Mouse (Mus musculus): ENCODE data around the gene Ptpn7. TPM values are rescaled to one million over a fixed set of nuclear protein-coding genes. Genes with fewer than 3 reads are reported as not detected.

Ptpn7 gene
- total and polyA plus RNA-seq, 2 experiments from 2014 or later, result 0.30 to 3.9 TPM

GRCm38 (mm10) chr1:135132893-135133369, 431 bp downstream of the Ptpn7 start:
- H3K36me3 ChIP-seq (replicated peaks; ENCODE audit: control insufficient read depth, insufficient read depth, low read length), result no peaks in the 10 kb centered on the region
- ATAC-seq (ENCODE audit: insufficient read depth, low read depth), result no peak
- peak overlapping the region; percentile 9; the same call in 1 of the 2 replicates for H3K4me3 ChIP-seq (ENCODE audit: low read depth, low read length)
- H3K9ac ChIP-seq (replicated peaks; ENCODE audit: low read depth, low read length), result no peak overlapping the region
- WGBS, result 72% methylated on average over 9 of the region's 9 CpGs
- H3K27me3 ChIP-seq (ENCODE audit: control insufficient read depth, insufficient read depth, low read length), result peaks cover 21% of the 10 kb centered on the region
- H3K4me1 ChIP-seq (ENCODE audit: control insufficient read depth, insufficient read depth), result peaks cover 16% of the 10 kb centered on the region; the same call in 1 of the 2 replicates
- TF ChIP-seq EP300 (IDR thresholded peaks at IDR 0.05; ENCODE audit: low read depth), result no peak
- no peak for TF ChIP-seq CTCF (IDR thresholded peaks at IDR 0.05; ENCODE audit: low read depth)
- peak overlapping the region; percentile 20; the same call in 1 of the 2 replicates for H3K4me2 ChIP-seq (ENCODE audit: low read depth, low read length)
- H3K27ac ChIP-seq (ENCODE audit: low read depth), result no peak overlapping the region; the same call in 1 of the 2 replicates
- H3K9me3 ChIP-seq (replicated peaks; ENCODE audit: control insufficient read depth, low read length), result no peaks in the 10 kb centered on the region
- DNase-seq (ENCODE audit: low spot score), result no peak

- Histone ChIP-seq H3K4me3 (ENCODE audit: low read depth, low read length) (peak overlapping the region; percentile 4; the same call in 1 of the 2 replicates), H3K4me2 (ENCODE audit: low read depth, low read length) (peak overlapping the region; percentile 20; the same call in 1 of the 2 replicates), H3K9me3 (replicated peaks; ENCODE audit: control insufficient read depth, low read length) (no peaks in the 10 kb centered on the region), H3K9ac (replicated peaks; ENCODE audit: low read depth, low read length) (no peak overlapping the region), H3K4me1 (ENCODE audit: control insufficient read depth, insufficient read depth) (peaks cover 16% of the 10 kb centered on the region; the same call in 1 of the 2 replicates), H3K27me3 (ENCODE audit: control insufficient read depth, insufficient read depth, low read length) (peaks cover 18% of the 10 kb centered on the region; the same call in 1 of the 2 replicates), H3K27ac (ENCODE audit: low read depth) (no peak overlapping the region), H3K36me3 (replicated peaks; ENCODE audit: control insufficient read depth, insufficient read depth, low read length) (no peaks in the 10 kb centered on the region)
- 74% methylated on average over 10 of the region's 10 CpGs for WGBS
- ATAC-seq (ENCODE audit: insufficient read depth, low read depth) (no peak), DNase-seq (ENCODE audit: low spot score) (no peak)
- TF ChIP-seq EP300 (IDR thresholded peaks at IDR 0.05; ENCODE audit: low read depth), result no peak
- TF ChIP-seq CTCF (IDR thresholded peaks at IDR 0.05; ENCODE audit: low read depth), result no peak
Measured at GRCm38 (mm10) chr1:135133678-135134435, 1.4 kb downstream of the Ptpn7 start.

- ATAC-seq (ENCODE audit: insufficient read depth, low read depth), result no peak
Measured at GRCm38 (mm10) chr1:135135111-135135787, 2.7 kb downstream of the Ptpn7 start.

GRCm38 (mm10) chr1:135136500-135136899, 4.0 kb downstream of the Ptpn7 start:
- Histone ChIP-seq H3K27me3 (ENCODE audit: control insufficient read depth, insufficient read depth, low read length) (peaks cover 8% of the 10 kb centered on the region; the same call in 1 of the 2 replicates), H3K4me3 (ENCODE audit: low read depth, low read length) (no peak overlapping the region), H3K9ac (replicated peaks; ENCODE audit: low read depth, low read length) (no peak overlapping the region), H3K4me1 (ENCODE audit: control insufficient read depth, insufficient read depth) (peaks cover 8% of the 10 kb centered on the region; the same call in 1 of the 2 replicates), H3K4me2 (ENCODE audit: low read depth, low read length) (no peak overlapping the region), H3K9me3 (replicated peaks; ENCODE audit: control insufficient read depth, low read length) (no peaks in the 10 kb centered on the region), H3K36me3 (replicated peaks; ENCODE audit: control insufficient read depth, insufficient read depth, low read length) (no peaks in the 10 kb centered on the region), H3K27ac (ENCODE audit: low read depth) (no peak overlapping the region)
- no peak for ATAC-seq (ENCODE audit: insufficient read depth, low read depth)
- 0% methylated on average over 1 of the region's 1 CpGs for WGBS
- peak; percentile 46 for DNase-seq (ENCODE audit: low spot score)
- TF ChIP-seq CTCF (IDR thresholded peaks at IDR 0.05; ENCODE audit: low read depth) (peak; percentile 99), EP300 (IDR thresholded peaks at IDR 0.05; ENCODE audit: low read depth) (no peak)

More at GRCm38 (mm10) chr1:135135111-135135787, 2.7 kb downstream of the Ptpn7 start:
- TF ChIP-seq CTCF (IDR thresholded peaks at IDR 0.05; ENCODE audit: low read depth) (no peak), EP300 (IDR thresholded peaks at IDR 0.05; ENCODE audit: low read depth) (no peak)
- Histone ChIP-seq H3K4me1 (ENCODE audit: control insufficient read depth, insufficient read depth) (peaks cover 16% of the 10 kb centered on the region; the same call in 1 of the 2 replicates), H3K9ac (replicated peaks; ENCODE audit: low read depth, low read length) (no peak overlapping the region), H3K9me3 (replicated peaks; ENCODE audit: control insufficient read depth, low read length) (no peaks in the 10 kb centered on the region), H3K27ac (ENCODE audit: low read depth) (no peak overlapping the region), H3K4me2 (ENCODE audit: low read depth, low read length) (no peak overlapping the region), H3K36me3 (replicated peaks; ENCODE audit: control insufficient read depth, insufficient read depth, low read length) (no peaks in the 10 kb centered on the region), H3K4me3 (ENCODE audit: low read depth, low read length) (no peak overlapping the region), H3K27me3 (ENCODE audit: control insufficient read depth, insufficient read depth, low read length) (peaks cover 9% of the 10 kb centered on the region; the same call in 1 of the 2 replicates)
- 83% methylated on average over 8 of the region's 8 CpGs for WGBS
- no peak for DNase-seq (ENCODE audit: low spot score)

- no peak for ATAC-seq (ENCODE audit: insufficient read depth, low read depth)
- Histone ChIP-seq H3K27ac (ENCODE audit: low read depth) (no peak overlapping the region), H3K27me3 (ENCODE audit: control insufficient read depth, insufficient read depth, low read length) (peaks cover 33% of the 10 kb centered on the region), H3K9me3 (replicated peaks; ENCODE audit: control insufficient read depth, low read length) (no peaks in the 10 kb centered on the region), H3K4me2 (ENCODE audit: low read depth, low read length) (no peak overlapping the region), H3K9ac (replicated peaks; ENCODE audit: low read depth, low read length) (no peak overlapping the region), H3K4me1 (ENCODE audit: control insufficient read depth, insufficient read depth) (no peaks in the 10 kb centered on the region), H3K36me3 (replicated peaks; ENCODE audit: control insufficient read depth, insufficient read depth, low read length) (no peaks in the 10 kb centered on the region), H3K4me3 (ENCODE audit: low read depth, low read length) (no peak overlapping the region)
- WGBS, result 80% methylated on average over 2 of the region's 2 CpGs
- DNase-seq (ENCODE audit: low spot score), result no peak
- no peak for TF ChIP-seq EP300 (IDR thresholded peaks at IDR 0.05; ENCODE audit: low read depth)
- TF ChIP-seq CTCF (IDR thresholded peaks at IDR 0.05; ENCODE audit: low read depth), result no peak
Measured at GRCm38 (mm10) chr1:135139906-135140305, 7.4 kb downstream of the Ptpn7 start.
